Mouse (Mus musculus) liver, embryonic 12.5 days (tissue): ENCODE measurements around the gene Nkx1-2. TPM values are rescaled to one million over a fixed set of nuclear protein-coding genes. Genes with fewer than 3 reads are reported as not detected.

ENCODE experiments used
- ATAC-seq: fragments of 200-750 bp; cut with Nextera tagmentation; 2 replicates; pipeline ENCODE4 v1.8.0; 2017; ENCODE audit warnings: moderate number of reproducible peaks, mild to moderate bottlenecking, moderate library complexity
- H3K27ac ChIP-seq: fragments of 300-500 bp; sonication (generic); 2 replicates; pipeline ENCODE4 v1.5.1; 2016; ENCODE audit warnings: mild to moderate bottlenecking
- H3K27me3 ChIP-seq: fragments of 300-500 bp; sonication (generic); replicated peaks from 2 replicates; pipeline ENCODE4 v1.6.1; 2016; ENCODE audit warnings: mild to moderate bottlenecking, moderate library complexity
- H3K36me3 ChIP-seq: fragments of 300-500 bp; sonication (generic); 2 replicates; pipeline ENCODE4 v1.6.1; 2016; ENCODE audit warnings: mild to moderate bottlenecking, moderate library complexity
- H3K4me1 ChIP-seq: fragments of 300-500 bp; sonication (generic); 2 replicates; pipeline ENCODE4 v1.6.1; 2016
- H3K4me2 ChIP-seq: fragments of 300-500 bp; sonication (generic); 2 replicates; pipeline ENCODE4 v1.6.1; 2016; ENCODE audit warnings: mild to moderate bottlenecking, moderate library complexity
- H3K4me3 ChIP-seq: fragments of 300-500 bp; sonication (generic); 2 replicates; pipeline ENCODE4 v1.5.1; 2016; ENCODE audit warnings: mild to moderate bottlenecking, moderate library complexity
- H3K9ac ChIP-seq: fragments of 300-500 bp; sonication (generic); 2 replicates; pipeline ENCODE4 v1.6.1; 2016; ENCODE audit warnings: mild to moderate bottlenecking, moderate library complexity
- H3K9me3 ChIP-seq: fragments of 300-500 bp; sonication (generic); replicated peaks from 2 replicates; pipeline ENCODE4 v1.6.1; 2016; ENCODE audit warnings: mild to moderate bottlenecking, moderate library complexity
- WGBS: fragments of 180-500 bp; shearing (Covaris S2); methylation state at CpG from one replicate; pipeline ENCODE4 v1.1.7; 2016; ENCODE audit not compliant: insufficient replicate concordance; 5-methylcytosine and 5-hydroxymethylcytosine counted together
- polyA plus RNA-seq: library from polyadenylated mRNA; unstranded; fragments of >200 nt; fragmentation: Nextera tagmentation; extraction: Ambion mirVana; gene quantifications from 2 replicates; pipeline ENCODE4 v1.2.1, GENCODE M21; 2016

Gene Nkx1-2
- not detected in 2 replicates for polyA plus RNA-seq

GRCm38 (mm10) chr7:132599071-132599975 is at the start of gene Nkx1-2:
TSS of gene Nkx1-2 (minus strand) at chr7:132599637.
- Histone ChIP-seq H3K27ac (no peak within 1 kb of the TSS), H3K4me2 (peak within 1 kb of the TSS; percentile 81), H3K36me3 (no peaks in the 10 kb centered on the region), H3K27me3 (peaks cover 92% of the 10 kb centered on the region), H3K9me3 (no peaks in the 10 kb centered on the region), H3K4me3 (peak within 1 kb of the TSS; percentile 57), H3K9ac (no peak within 1 kb of the TSS), H3K4me1 (peaks cover 65% of the 10 kb centered on the region)
- ATAC-seq, result no peak
- 2% methylated on average over 48 of the region's 52 CpGs for WGBS

GRCm38 (mm10) chr7:132646514-132646913 is 47.1 kb upstream of the Nkx1-2 start:
- no peaks in the 10 kb centered on the region for H3K36me3 ChIP-seq
- no peak overlapping the region for H3K27ac ChIP-seq
- H3K4me3 ChIP-seq, result no peak overlapping the region
- H3K9me3 ChIP-seq, result no peaks in the 10 kb centered on the region
- ATAC-seq, result no peak
- no peak overlapping the region for H3K9ac ChIP-seq
- WGBS, result 81% methylated on average over 1 of the region's 1 CpGs
- H3K4me1 ChIP-seq, result no peaks in the 10 kb centered on the region
- H3K4me2 ChIP-seq, result no peak overlapping the region
- H3K27me3 ChIP-seq, result no peaks in the 10 kb centered on the region

GRCm38 (mm10) chr7:132644605-132645279 is 45.3 kb upstream of the Nkx1-2 start:
- whole genome bisulfite sequencing, result 70% methylated on average over 11 of the region's 11 CpGs

GRCm38 (mm10) chr7:132641606-132642005 is 42.2 kb upstream of the Nkx1-2 start:
- Histone ChIP-seq H3K4me3 (no peak overlapping the region), H3K27ac (no peak overlapping the region), H3K4me1 (no peaks in the 10 kb centered on the region), H3K36me3 (no peaks in the 10 kb centered on the region), H3K9ac (no peak overlapping the region), H3K4me2 (no peak overlapping the region), H3K9me3 (no peaks in the 10 kb centered on the region), H3K27me3 (no peaks in the 10 kb centered on the region)
- 83% methylated on average over 1 of the region's 1 CpGs for WGBS
- no peak for ATAC-seq

More at GRCm38 (mm10) chr7:132644605-132645279, 45.3 kb upstream of the Nkx1-2 start:
- no peak overlapping the region for H3K4me3 ChIP-seq
- H3K9me3 ChIP-seq, result no peaks in the 10 kb centered on the region
- no peak for ATAC-seq
- H3K4me1 ChIP-seq, result no peaks in the 10 kb centered on the region
- H3K9ac ChIP-seq, result no peak overlapping the region
- no peaks in the 10 kb centered on the region for H3K36me3 ChIP-seq
- no peaks in the 10 kb centered on the region for H3K27me3 ChIP-seq
- no peak overlapping the region for H3K27ac ChIP-seq
- H3K4me2 ChIP-seq, result no peak overlapping the region

GRCm38 (mm10) chr7:132640946-132641345 is 41.5 kb upstream of the Nkx1-2 start:
- H3K27ac ChIP-seq, result no peak overlapping the region
- H3K9ac ChIP-seq, result no peak overlapping the region
- H3K9me3 ChIP-seq, result no peaks in the 10 kb centered on the region
- H3K4me3 ChIP-seq, result no peak overlapping the region
- no peaks in the 10 kb centered on the region for H3K27me3 ChIP-seq
- 58% methylated on average over 9 of the region's 9 CpGs for WGBS
- no peak overlapping the region for H3K4me2 ChIP-seq
- no peaks in the 10 kb centered on the region for H3K36me3 ChIP-seq
- ATAC-seq, result no peak
- no peaks in the 10 kb centered on the region for H3K4me1 ChIP-seq

GRCm38 (mm10) chr7:132638446-132639087 is 39.1 kb upstream of the Nkx1-2 start:
- WGBS, result 57% methylated on average over 12 of the region's 12 CpGs
- Histone ChIP-seq H3K4me1 (no peaks in the 10 kb centered on the region), H3K9me3 (no peaks in the 10 kb centered on the region), H3K27me3 (no peaks in the 10 kb centered on the region), H3K27ac (no peak overlapping the region), H3K9ac (no peak overlapping the region), H3K4me3 (no peak overlapping the region), H3K36me3 (no peaks in the 10 kb centered on the region), H3K4me2 (no peak overlapping the region)
- ATAC-seq, result peak; percentile 74

- Histone ChIP-seq H3K4me1 (no peaks in the 10 kb centered on the region), H3K4me3 (no peak overlapping the region)
- WGBS, result 63% methylated on average over 12 of the region's 12 CpGs
Observed at GRCm38 (mm10) chr7:132637292-132637691, 37.9 kb upstream of the Nkx1-2 start.

GRCm38 (mm10) chr7:132631313-132631712 is 31.9 kb upstream of the Nkx1-2 start:
- Histone ChIP-seq H3K4me1 (no peaks in the 10 kb centered on the region), H3K9ac (no peak overlapping the region), H3K27me3 (peaks cover 4% of the 10 kb centered on the region; the same call in 1 of the 2 replicates), H3K36me3 (no peaks in the 10 kb centered on the region), H3K9me3 (no peaks in the 10 kb centered on the region), H3K27ac (no peak overlapping the region), H3K4me2 (no peak overlapping the region), H3K4me3 (no peak overlapping the region)
- WGBS, result 76% methylated on average over 11 of the region's 11 CpGs
- ATAC-seq, result no peak

More at GRCm38 (mm10) chr7:132637292-132637691, 37.9 kb upstream of the Nkx1-2 start:
- Histone ChIP-seq H3K9ac (no peak overlapping the region), H3K27ac (no peak overlapping the region), H3K27me3 (no peaks in the 10 kb centered on the region), H3K9me3 (no peaks in the 10 kb centered on the region), H3K4me2 (no peak overlapping the region), H3K36me3 (no peaks in the 10 kb centered on the region)
- no peak for ATAC-seq

- WGBS, result 70% methylated on average over 3 of the region's 3 CpGs
- Histone ChIP-seq H3K4me1 (no peaks in the 10 kb centered on the region), H3K27ac (no peak overlapping the region), H3K9me3 (no peaks in the 10 kb centered on the region), H3K4me3 (no peak overlapping the region), H3K9ac (no peak overlapping the region), H3K4me2 (no peak overlapping the region), H3K27me3 (peaks cover 4% of the 10 kb centered on the region), H3K36me3 (no peaks in the 10 kb centered on the region)
- ATAC-seq, result no peak
Observed at GRCm38 (mm10) chr7:132627448-132627847, 28.0 kb upstream of the Nkx1-2 start.

- H3K27ac ChIP-seq, result no peak overlapping the region
- ATAC-seq, result no peak
- H3K4me3 ChIP-seq, result no peak overlapping the region
- peaks cover 4% of the 10 kb centered on the region for H3K27me3 ChIP-seq
- no peak overlapping the region for H3K9ac ChIP-seq
- no peaks in the 10 kb centered on the region for H3K4me1 ChIP-seq
- no peaks in the 10 kb centered on the region for H3K9me3 ChIP-seq
- no peaks in the 10 kb centered on the region for H3K36me3 ChIP-seq
- 58% methylated on average over 4 of the region's 4 CpGs for WGBS
- no peak overlapping the region for H3K4me2 ChIP-seq
Observed at GRCm38 (mm10) chr7:132626174-132626573, 26.7 kb upstream of the Nkx1-2 start.

- no peak overlapping the region for H3K27ac ChIP-seq
- 70% methylated on average over 10 of the region's 10 CpGs for WGBS
- H3K9me3 ChIP-seq, result no peaks in the 10 kb centered on the region
- H3K4me2 ChIP-seq, result no peak overlapping the region
- no peak overlapping the region for H3K9ac ChIP-seq
- H3K4me1 ChIP-seq, result no peaks in the 10 kb centered on the region
- peaks cover 4% of the 10 kb centered on the region; the same call in 1 of the 2 replicates for H3K27me3 ChIP-seq
- no peaks in the 10 kb centered on the region for H3K36me3 ChIP-seq
- ATAC-seq, result no peak
- H3K4me3 ChIP-seq, result no peak overlapping the region
Observed at GRCm38 (mm10) chr7:132624161-132624560, 24.7 kb upstream of the Nkx1-2 start.
